Comparison of ENCODE assay signal across 12 mouse cellular contexts in the genomic region with DNA sequence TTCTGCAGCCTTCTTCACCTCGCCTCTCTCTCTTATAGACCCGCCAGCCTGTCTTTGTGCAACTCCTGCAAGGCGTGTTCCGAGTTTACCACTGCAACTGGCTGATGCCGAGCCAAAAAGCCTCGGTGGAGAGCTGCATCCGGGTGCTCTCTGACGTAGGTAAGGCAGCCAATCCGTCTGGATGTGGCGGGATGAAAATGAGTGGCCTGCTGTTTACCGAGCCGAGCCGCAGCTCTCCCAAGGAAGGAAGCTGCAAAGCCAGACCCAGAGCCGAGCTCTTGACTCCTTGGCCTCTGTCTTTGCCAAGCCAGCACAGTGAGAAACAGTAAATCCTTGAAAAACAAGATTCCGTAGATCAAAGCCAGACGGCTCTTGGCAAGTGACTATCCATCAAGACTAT.
DNase-seq lines count a peak whose midpoint lies in the region; ATAC-seq and TF ChIP-seq lines count a peak whose summit lies in the region.
"Had no signal": no experiment of that assay in that cellular context is flagged by ENCODE, and none has a peak within 500 bp of the region (broad histone marks: within the 10 kb centered on the region; RNA-seq: fewer than 3 reads in every experiment).

No protein-coding gene starts in this region.

- H3K9me3 ChIP-seq in midbrain, embryonic 14.5 days (ENCODE audit: control insufficient read depth, low read length), result no peaks in the 10 kb centered on the region
- H3K9me3 ChIP-seq: forebrain, embryonic 15.5 days; G1E had no signal

- no peaks in the 10 kb centered on the region for H3K27me3 ChIP-seq in heart, adult 2 months (ENCODE audit: control insufficient read depth, insufficient read depth, low read length)
- H3K27me3 ChIP-seq in midbrain, embryonic 14.5 days (ENCODE audit: control insufficient read depth, insufficient read depth, low read length), result no peaks in the 10 kb centered on the region
- H3K27me3 ChIP-seq: forebrain, embryonic 15.5 days had no signal

- ATAC-seq in midbrain, embryonic 14.5 days (ENCODE audit: low FRiP score, low TSS enrichment), result no peak
- ATAC-seq: forebrain, embryonic 15.5 days had no signal

- no peaks in the 10 kb centered on the region for H3K4me1 ChIP-seq in heart, adult 2 months (ENCODE audit: control insufficient read depth, insufficient read depth, low read length)
- H3K4me1 ChIP-seq in midbrain, embryonic 14.5 days (ENCODE audit: control insufficient read depth, insufficient read depth, low read length), result no peaks in the 10 kb centered on the region
- H3K4me1 ChIP-seq: forebrain, embryonic 15.5 days had no signal

- DNase-seq in heart, adult 2 months, result peak; percentile 45 to 52
- no peak for DNase-seq in heart, postnatal 4 days
- DNase-seq in ZHBTc4 (ENCODE audit: low read depth, low spot score), result peak; percentile 70
- DNase-seq in heart, postnatal 25 days (ENCODE audit: low spot score), result peak; percentile 38
- DNase-seq in lung, postnatal 36 days, result peak; percentile 82
- DNase-seq in c-Kit-positive CD71-positive TER-119-positive erythroid progenitor cells, embryonic 14.5 days (ENCODE audit: low spot score), result no peak
- no peak for DNase-seq in midbrain, embryonic 14.5 days
- DNase-seq: embryo, embryonic 11 days; thymus, adult 18-20 months had no signal

- intact Hi-C loops in heart, adult 2 months (cut with DNase I), result no loop called here
- intact Hi-C loops in heart, postnatal 25 days (cut with DNase I), result no loop called here

- H3K79me2 ChIP-seq in heart, adult 2 months (replicated peaks; ENCODE audit: control insufficient read depth, insufficient read depth, low read length), result no peaks in the 10 kb centered on the region

- H3K9ac ChIP-seq in heart, adult 2 months (ENCODE audit: low read depth, low read length), result no peak overlapping the region
- H3K9ac ChIP-seq in midbrain, embryonic 14.5 days (replicated peaks; ENCODE audit: low read length), result no peak overlapping the region
- H3K9ac ChIP-seq: forebrain, embryonic 15.5 days had no signal

- no peak overlapping the region for H3K4me3 ChIP-seq in heart, adult 2 months
- H3K4me3 ChIP-seq in midbrain, embryonic 14.5 days (replicated peaks; ENCODE audit: low read depth, low read length), result no peak overlapping the region
- H3K4me3 ChIP-seq: forebrain, embryonic 15.5 days had no signal

- TF ChIP-seq CTCF in heart, adult 2 months (IDR thresholded peaks at IDR 0.05), result no peak

- no peak overlapping the region for H3K4me2 ChIP-seq in midbrain, embryonic 14.5 days (ENCODE audit: low read length)
- H3K4me2 ChIP-seq: forebrain, embryonic 15.5 days; liver, embryonic 11.5 days had no signal

- 72% methylated on average over 16 of the region's 16 CpGs for WGBS in heart, adult 2 months
- WGBS in midbrain, embryonic 14.5 days, result 88% methylated on average over 16 of the region's 16 CpGs

- TF ChIP-seq POLR2A in heart, adult 2 months (IDR thresholded peaks at IDR 0.05; ENCODE audit: insufficient read depth, low read depth, low read length), result no peak

- TF ChIP-seq EP300 in heart, adult 2 months (IDR thresholded peaks at IDR 0.05; ENCODE audit: insufficient read depth, low read depth, low read length), result no peak

- peaks cover 5% of the 10 kb centered on the region for H3K36me3 ChIP-seq in heart, adult 2 months (ENCODE audit: control insufficient read depth, insufficient read depth, low read length)
- no peaks in the 10 kb centered on the region for H3K36me3 ChIP-seq in midbrain, embryonic 14.5 days (ENCODE audit: control insufficient read depth, insufficient read depth, low read length)
- H3K36me3 ChIP-seq: forebrain, embryonic 15.5 days had no signal

- no peak overlapping the region for H3K27ac ChIP-seq in heart, adult 2 months
- H3K27ac ChIP-seq in midbrain, embryonic 14.5 days (replicated peaks; ENCODE audit: low read depth, low read length), result no peak overlapping the region
- H3K27ac ChIP-seq: forebrain, embryonic 15.5 days had no signal

Comparison
In these comparisons a context has a peak if more than half of its experiments do, and no peak if none do; other contexts are left out.
1. DNase-seq: peak in heart, adult 2 months (2 of 2), ZHBTc4 (single experiment), heart, postnatal 25 days (single experiment) and lung, postnatal 36 days (single experiment); none in heart, postnatal 4 days (single experiment), c-Kit-positive CD71-positive TER-119-positive erythroid progenitor cells, embryonic 14.5 days (single experiment) and midbrain, embryonic 14.5 days (single experiment).